In genomic region chr7:120917279-120917591, GRCm38 (mm10) we compare ENCODE assay signal across 8 mouse cellular contexts. TPM values are rescaled to one million over a fixed set of nuclear protein-coding genes. Genes with fewer than 3 reads are reported as not detected.
DNase-seq lines count a peak whose midpoint lies in the region; ATAC-seq and TF ChIP-seq lines count a peak whose summit lies in the region.

No protein-coding gene starts in this region.

- TF ChIP-seq CTCF in kidney, postnatal 0 days (IDR thresholded peaks at IDR 0.05; ENCODE audit: low read depth), result no peak
- TF ChIP-seq CTCF in midbrain, postnatal 0 days (IDR thresholded peaks at IDR 0.05), result no peak

- DNase-seq in kidney, postnatal 0 days (ENCODE audit: low spot score), result no peak
- DNase-seq in kidney, adult 8-10 months, result no peak
- no peak for DNase-seq in intestine, embryonic 14.5 days (ENCODE audit: low spot score)
- no peak for DNase-seq in midbrain, postnatal 0 days (ENCODE audit: low spot score)
- no peak for DNase-seq in layer of hippocampus, adult 11-12 months (ENCODE audit: low spot score)
- no peak for DNase-seq in spleen, postnatal 10 days (ENCODE audit: low spot score in 2 of 2)

- H3K36me3 ChIP-seq in kidney, postnatal 0 days (ENCODE audit: insufficient read depth, low read length), result no peaks in the 10 kb centered on the region
- no peaks in the 10 kb centered on the region for H3K36me3 ChIP-seq in embryonic facial prominence, embryonic 12.5 days
- H3K36me3 ChIP-seq in intestine, embryonic 14.5 days (ENCODE audit: control insufficient read depth, insufficient read depth, low read length), result no peaks in the 10 kb centered on the region
- no peaks in the 10 kb centered on the region for H3K36me3 ChIP-seq in midbrain, postnatal 0 days (ENCODE audit: insufficient read depth, low read length)

- no peaks in the 10 kb centered on the region for H3K27me3 ChIP-seq in kidney, postnatal 0 days (ENCODE audit: insufficient read depth, low read length)
- no peaks in the 10 kb centered on the region for H3K27me3 ChIP-seq in embryonic facial prominence, embryonic 12.5 days
- no peaks in the 10 kb centered on the region for H3K27me3 ChIP-seq in intestine, embryonic 14.5 days (replicated peaks; ENCODE audit: control insufficient read depth, insufficient read depth, low read length)
- no peaks in the 10 kb centered on the region for H3K27me3 ChIP-seq in midbrain, postnatal 0 days (ENCODE audit: insufficient read depth, low read length)

- no peaks in the 10 kb centered on the region for H3K9me3 ChIP-seq in kidney, postnatal 0 days (replicated peaks; ENCODE audit: low read length)
- no peaks in the 10 kb centered on the region for H3K9me3 ChIP-seq in embryonic facial prominence, embryonic 12.5 days
- H3K9me3 ChIP-seq in intestine, embryonic 14.5 days (ENCODE audit: control insufficient read depth, low read length), result no peaks in the 10 kb centered on the region
- H3K9me3 ChIP-seq in midbrain, postnatal 0 days (ENCODE audit: low read length), result no peaks in the 10 kb centered on the region

- WGBS in kidney, postnatal 0 days, result 7% methylated on average over 12 of the region's 12 CpGs
- WGBS in embryonic facial prominence, embryonic 12.5 days, result 8% methylated on average over 12 of the region's 12 CpGs
- 9% methylated on average over 12 of the region's 12 CpGs for WGBS in intestine, embryonic 14.5 days
- 7% methylated on average over 12 of the region's 12 CpGs for WGBS in midbrain, postnatal 0 days

- no peak overlapping the region for H3K27ac ChIP-seq in kidney, postnatal 0 days
- H3K27ac ChIP-seq in embryonic facial prominence, embryonic 12.5 days, result 0 out of 2 replicates have a peak overlapping the region, but pooled peaks have one; percentile 81
- H3K27ac ChIP-seq in intestine, embryonic 14.5 days (ENCODE audit: low read depth), result no peak overlapping the region
- peak overlapping the region; percentile 86; the same call in 1 of the 2 replicates for H3K27ac ChIP-seq in midbrain, postnatal 0 days (ENCODE audit: low read depth, low read length)

- no peaks in the 10 kb centered on the region for H3K4me1 ChIP-seq in kidney, postnatal 0 days (replicated peaks; ENCODE audit: insufficient read depth, low read length)
- H3K4me1 ChIP-seq in embryonic facial prominence, embryonic 12.5 days, result peaks cover 10% of the 10 kb centered on the region; the same call in 1 of the 2 replicates
- H3K4me1 ChIP-seq in intestine, embryonic 14.5 days (replicated peaks; ENCODE audit: control insufficient read depth, insufficient read depth, low read length), result no peaks in the 10 kb centered on the region
- no peaks in the 10 kb centered on the region for H3K4me1 ChIP-seq in midbrain, postnatal 0 days (ENCODE audit: insufficient read depth, low read length)

- H3K9ac ChIP-seq in kidney, postnatal 0 days (ENCODE audit: low read depth, low read length), result no peak overlapping the region
- no peak overlapping the region for H3K9ac ChIP-seq in embryonic facial prominence, embryonic 12.5 days
- no peak overlapping the region for H3K9ac ChIP-seq in intestine, embryonic 14.5 days (ENCODE audit: low read length)
- H3K9ac ChIP-seq in midbrain, postnatal 0 days (replicated peaks; ENCODE audit: low read length, poor library complexity, severe bottlenecking), result no peak overlapping the region

- H3K4me3 ChIP-seq in kidney, postnatal 0 days (replicated peaks; ENCODE audit: low read depth, low read length), result peak overlapping the region; percentile 88
- peak overlapping the region; percentile 94 for H3K4me3 ChIP-seq in embryonic facial prominence, embryonic 12.5 days
- peak overlapping the region; percentile 81 for H3K4me3 ChIP-seq in intestine, embryonic 14.5 days (ENCODE audit: low read depth, low read length)
- H3K4me3 ChIP-seq in midbrain, postnatal 0 days (ENCODE audit: low read depth, low read length), result peak overlapping the region; percentile 94

- ATAC-seq in kidney, postnatal 0 days (replicated peaks; ENCODE audit: low FRiP score, low read depth), result no peak; the same call in 1 of the 2 replicates
- ATAC-seq in embryonic facial prominence, embryonic 12.5 days (ENCODE audit: insufficient number of reproducible peaks, insufficient read depth, low FRiP score, low TSS enrichment), result peak; percentile 71; the same call in 1 of the 2 replicates
- ATAC-seq in intestine, embryonic 14.5 days (replicated peaks; ENCODE audit: low FRiP score, low TSS enrichment, low read depth), result peak; percentile 91
- ATAC-seq in midbrain, postnatal 0 days (ENCODE audit: low FRiP score), result peak; percentile 92; the same call in 1 of the 2 replicates
- no peak; the same call in 1 of the 2 replicates for ATAC-seq in erythroid progenitor cell, adult 5-6 weeks (replicated peaks; ENCODE audit: low FRiP score, poor library complexity, severe bottlenecking)

- peak overlapping the region; percentile 39 for H3K4me2 ChIP-seq in kidney, postnatal 0 days (ENCODE audit: low read length)
- H3K4me2 ChIP-seq in embryonic facial prominence, embryonic 12.5 days (replicated peaks), result peak overlapping the region; percentile 36
- H3K4me2 ChIP-seq in intestine, embryonic 14.5 days (ENCODE audit: low read length), result peak overlapping the region; percentile 41
- peak overlapping the region; percentile 33 for H3K4me2 ChIP-seq in midbrain, postnatal 0 days (ENCODE audit: low read depth, low read length, poor library complexity, severe bottlenecking)

RNA-seq across cellular contexts. Expression of gene Polr3e, which starts 0.3 kb away (rescaled TPM):
- polyA plus RNA-seq in kidney, postnatal 0 days (2015; fragmentation: Nextera tagmentation; extraction: Ambion mirVana), result 31.8 and 34.0 TPM in 2 replicates
- 41.2 and 42.7 TPM in 2 replicates for polyA plus RNA-seq in embryonic facial prominence, embryonic 12.5 days (2016; fragmentation: Nextera tagmentation; extraction: Ambion mirVana)
- polyA plus RNA-seq in intestine, embryonic 14.5 days (2014; fragmentation: Nextera tagmentation; extraction: Ambion mirVana), result 27.7 and 30.5 TPM in 2 replicates
- 29.4 and 30.6 TPM in 2 replicates for total RNA-seq in midbrain, postnatal 0 days (2014; rRNA removed)
- polyA plus RNA-seq in midbrain, postnatal 0 days (2015; fragmentation: Nextera tagmentation; extraction: Ambion mirVana), result 18.6 and 20.4 TPM in 2 replicates
- 0.42 and 1.4 TPM in 2 replicates for total RNA-seq in erythroid progenitor cell, adult 5-6 weeks (2015; ENCODE audit: low replicate concordance)
- total RNA-seq in erythroid progenitor cell, adult 5-6 weeks (2017; ENCODE audit: low replicate concordance), result 2.3 and 3.0 TPM in 2 replicates

Comparison
In these comparisons a context has a peak if more than half of its experiments do, and no peak if none do; other contexts are left out.
1. ATAC-seq: peak in embryonic facial prominence, embryonic 12.5 days (single experiment), intestine, embryonic 14.5 days (single experiment) and midbrain, postnatal 0 days (single experiment); none in kidney, postnatal 0 days (single experiment) and erythroid progenitor cell, adult 5-6 weeks (single experiment).
2. H3K27ac ChIP-seq: peak in embryonic facial prominence, embryonic 12.5 days (single experiment) and midbrain, postnatal 0 days (single experiment); none in kidney, postnatal 0 days (single experiment) and intestine, embryonic 14.5 days (single experiment).
3. Peak in every context shown above with its lines, with median percentiles within 50 percentile points of each other: H3K4me2 ChIP-seq and H3K4me3 ChIP-seq.